Mouse (Mus musculus) liver, postnatal 0 days (tissue): ENCODE measurements around the gene Mrgprg.

Experiments used
- CTCF ChIP-seq: sonication (generic); IDR thresholded peaks from 2 replicates; pipeline ENCODE4 v1.5.1; 2016; ENCODE audit warnings: antibody characterized with exemption, low read depth
- EP300 ChIP-seq: IDR thresholded peaks from 2 replicates; pipeline ENCODE4 v1.6.1; 2016; ENCODE audit warnings: antibody characterized with exemption, low read depth, mild to moderate bottlenecking

DNA sequence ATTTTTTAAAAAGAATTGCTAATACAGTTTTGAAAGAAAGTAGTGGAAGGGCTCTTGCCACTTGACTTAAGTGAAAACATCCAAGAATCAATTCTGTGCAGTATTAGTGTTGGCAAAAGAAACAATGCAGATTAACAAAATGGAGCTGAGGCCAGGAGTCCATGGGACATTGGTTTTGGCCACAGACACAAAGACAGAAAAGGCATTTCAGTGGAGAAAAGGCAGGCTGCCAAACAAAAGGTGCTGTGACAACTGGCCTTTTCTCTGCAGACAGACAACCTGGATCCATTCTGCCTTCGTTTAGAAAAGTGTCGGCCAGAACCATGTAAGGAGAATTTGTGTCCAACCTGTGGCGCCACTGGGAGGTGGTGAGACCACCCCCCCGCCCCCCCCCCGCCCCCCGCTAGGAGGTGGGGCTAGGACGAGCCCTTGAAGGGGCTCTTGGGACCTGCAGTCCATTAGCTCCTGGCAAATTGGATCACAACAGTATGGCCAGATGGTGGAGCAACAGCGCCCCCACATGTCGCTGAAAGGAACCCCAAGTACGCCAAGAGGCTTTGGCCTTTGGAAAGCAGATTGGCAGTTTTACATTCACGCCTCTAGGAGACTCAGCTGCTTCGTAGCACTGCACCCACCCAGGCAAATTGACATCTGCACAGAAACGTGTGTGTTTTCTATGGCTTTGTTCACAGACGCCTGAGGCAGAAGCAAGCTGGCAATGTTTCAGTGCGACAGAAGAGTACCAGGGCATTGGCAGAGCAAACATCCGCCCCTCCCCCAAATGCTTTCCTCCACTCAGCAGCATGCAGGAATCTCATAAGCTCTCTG is 18.5 kb downstream of the Mrgprg start:
- TF ChIP-seq CTCF (peak; percentile 88), EP300 (no peak)
